Mouse (Mus musculus) cerebellum, adult 8-10 months (tissue): ENCODE results near the gene Ppp1r14b.
A peak's percentile ranks its signal among the peaks of the same experiment; 100 is the strongest.

Experiments
- DNase-seq: peaks from one replicate; pipeline ENCODE4 v3.0.0; 2022

The Ppp1r14b gene

DNA sequence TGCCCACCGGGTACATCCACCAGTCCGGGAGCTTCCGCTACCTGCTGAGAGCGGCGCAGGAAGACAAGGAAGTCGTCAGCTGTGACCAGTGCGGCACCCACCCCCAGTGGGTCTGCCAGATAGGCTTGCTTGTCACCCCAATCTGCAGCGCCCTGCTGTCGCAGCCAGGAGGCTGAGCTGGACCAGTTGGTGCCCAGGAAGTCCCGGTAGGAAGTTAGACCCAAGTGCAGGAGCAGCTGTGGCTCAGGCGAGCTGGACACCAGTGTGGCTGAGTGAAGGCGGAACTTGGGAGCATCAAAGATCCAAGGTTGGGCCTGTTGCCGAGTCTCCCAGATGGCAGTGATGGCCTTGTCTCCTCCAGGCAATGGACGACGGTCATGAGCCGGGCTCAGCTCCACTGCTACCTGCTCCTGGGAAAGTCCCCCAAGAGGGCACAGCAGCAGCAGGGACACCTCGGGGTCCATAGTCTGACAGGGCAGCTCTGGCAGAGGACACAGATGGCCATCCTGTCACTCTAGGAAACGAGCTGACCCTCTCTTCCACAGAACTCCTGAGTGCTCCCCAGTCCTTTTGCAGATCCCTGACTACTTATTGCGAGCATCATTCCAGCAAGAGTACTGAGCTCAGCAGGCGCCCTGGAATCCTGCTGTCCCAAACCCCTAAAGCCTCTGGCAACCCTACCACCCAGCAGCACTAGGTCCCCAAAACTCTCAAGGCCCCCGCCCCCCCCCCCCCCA is 20.7 kb downstream of the Ppp1r14b start:
- no peak for DNase-seq

DNA sequence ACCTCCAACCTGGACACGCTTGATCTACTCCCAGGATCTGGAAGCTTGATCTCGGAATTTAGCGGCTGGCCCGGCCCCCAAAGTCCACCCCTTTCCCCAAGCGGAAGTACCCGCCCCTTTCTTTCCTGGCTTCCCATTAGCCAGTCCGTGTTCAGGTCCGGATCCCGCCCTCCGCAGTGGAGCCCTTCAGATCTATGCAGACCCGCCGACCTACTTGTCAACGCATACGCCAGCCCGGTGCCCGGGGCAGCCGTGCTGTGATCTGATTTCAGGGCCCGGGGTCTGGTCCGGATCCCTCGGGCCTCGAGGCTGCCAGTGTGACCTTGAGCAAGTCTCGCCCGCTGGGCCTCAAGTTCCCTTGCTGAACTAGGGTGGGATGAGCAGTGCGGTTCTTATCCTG is 21.2 kb downstream of the Ppp1r14b start, which contains the start of the genes Nudt22 and Trpt1:
Gene Nudt22 (minus strand): TSS at position 112 of the 400 bp plus-strand sequence.
Gene Trpt1 (plus strand): TSS at position 126 of the 400 bp plus-strand sequence.
- DNase-seq: peak; percentile 84

DNA sequence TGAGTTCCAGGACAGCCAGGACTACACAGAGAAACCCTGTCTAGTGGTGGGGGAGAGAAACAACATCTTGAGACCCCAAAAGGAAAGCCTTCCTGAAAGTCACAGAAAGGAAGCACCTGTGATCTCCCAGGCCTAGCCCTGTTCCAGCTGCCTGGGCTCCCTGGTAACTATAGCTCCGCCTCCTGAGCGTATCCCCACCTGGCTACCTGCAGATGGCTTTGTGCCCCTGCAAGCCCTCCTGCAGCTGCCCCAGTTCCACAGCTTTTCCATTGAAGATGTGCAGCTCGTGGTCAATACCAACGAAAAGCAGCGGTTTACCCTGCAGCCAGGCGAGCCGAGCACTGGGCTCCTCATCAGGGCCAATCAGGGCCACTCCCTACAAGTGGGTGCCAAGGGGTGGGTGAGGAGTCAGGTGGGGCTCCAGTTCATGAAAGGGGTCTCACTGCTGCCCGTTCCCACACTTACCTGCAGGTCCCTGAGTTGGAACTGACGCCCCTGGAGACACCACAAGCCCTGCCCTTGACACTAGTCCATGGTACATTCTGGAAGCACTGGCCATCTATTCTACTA is 23.0 kb downstream of the Ppp1r14b start:
- DNase-seq: no peak

GRCm38 (mm10) chr19:6999360-7000063 is 24.7 kb downstream of the Ppp1r14b start:
- DNase-seq: no peak

DNA sequence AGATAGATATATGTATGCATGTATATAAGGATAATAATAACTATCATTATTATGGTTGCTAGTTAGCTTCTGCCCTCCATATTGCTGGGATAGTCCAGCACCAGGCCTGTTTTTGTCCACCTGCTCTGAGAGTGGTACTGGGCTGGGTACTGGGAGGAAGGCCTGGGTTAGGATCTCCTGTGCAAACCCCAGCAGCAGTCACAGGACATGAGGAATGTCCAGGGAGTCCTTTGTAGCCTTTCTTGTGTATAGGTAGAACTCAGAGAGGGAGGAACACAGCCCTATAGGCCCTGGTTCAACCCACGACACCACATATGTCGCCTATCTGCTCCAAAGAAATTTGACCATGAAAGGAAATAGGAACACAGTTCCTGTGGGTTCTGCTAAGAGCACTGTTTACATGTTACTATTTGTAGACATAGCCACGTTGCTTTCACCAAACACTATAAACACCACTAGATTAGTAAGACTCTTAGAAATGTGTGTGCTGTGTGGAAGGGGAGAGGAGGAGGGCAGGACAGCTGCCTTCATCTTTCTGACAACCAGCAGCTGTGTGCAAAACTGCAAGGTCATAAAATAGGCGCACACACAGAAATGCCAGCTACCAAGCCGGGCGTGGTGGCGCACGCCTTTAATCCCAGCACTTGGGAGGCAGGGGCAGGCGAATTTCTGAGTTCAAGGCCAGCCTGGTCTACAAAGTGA is 32.3 kb downstream of the Ppp1r14b start:
- DNase-seq: no peak

DNA sequence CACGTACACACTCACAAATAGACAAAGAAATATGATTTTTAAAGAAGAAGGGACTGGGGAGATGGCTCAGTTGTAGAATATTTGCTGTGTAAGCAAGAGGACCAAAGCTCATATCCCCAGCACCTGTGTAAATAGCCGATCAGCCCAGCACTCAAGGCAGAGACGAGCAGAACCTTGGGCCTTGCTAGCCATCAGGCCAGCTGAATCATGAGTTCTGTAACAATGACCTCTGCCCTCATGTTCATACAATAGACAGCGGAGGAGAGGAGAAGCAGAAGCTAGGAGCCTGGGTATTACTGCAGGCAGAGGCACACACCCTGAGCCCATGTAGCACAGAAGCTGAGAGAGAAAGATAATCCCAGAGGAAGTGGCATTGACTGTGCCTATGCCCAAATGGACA is 37.7 kb downstream of the Ppp1r14b start:
- no peak for DNase-seq

- no peak for DNase-seq
These were observed 39.2 kb downstream of the Ppp1r14b start for GRCm38 (mm10) chr19:7013984-7014383.

DNA sequence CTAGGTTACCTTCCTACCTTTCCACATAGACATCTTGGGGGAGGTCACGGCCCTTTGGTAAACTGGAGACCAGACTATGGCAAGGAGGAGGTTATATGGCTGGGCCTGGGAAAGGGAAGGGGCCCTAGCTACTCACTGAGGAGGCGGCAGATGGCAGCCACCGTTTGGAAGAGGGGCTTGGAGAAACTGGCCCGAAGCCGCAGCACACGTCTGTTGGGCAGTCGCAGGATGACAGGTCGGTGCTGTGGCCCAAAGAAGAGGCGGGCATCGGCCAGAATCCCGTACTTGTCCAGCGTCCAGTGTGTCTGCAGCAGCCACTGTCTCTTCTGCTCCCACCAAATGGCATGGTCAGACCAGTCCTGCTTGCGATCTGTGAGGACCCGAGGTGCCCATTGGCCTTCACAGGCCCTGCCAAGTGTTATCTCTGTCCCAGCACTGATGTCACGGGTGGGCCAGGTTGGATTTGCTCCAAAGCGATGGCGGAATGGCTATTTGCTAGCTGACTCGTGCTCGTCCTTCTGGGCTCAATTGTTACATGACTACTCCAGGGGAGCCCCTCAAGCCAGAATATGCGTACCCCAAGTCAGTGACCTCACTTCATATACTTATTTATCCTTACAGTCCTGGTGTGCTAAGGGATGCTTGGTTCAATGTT is 39.8 kb downstream of the Ppp1r14b start:
- DNase-seq: no peak

DNA sequence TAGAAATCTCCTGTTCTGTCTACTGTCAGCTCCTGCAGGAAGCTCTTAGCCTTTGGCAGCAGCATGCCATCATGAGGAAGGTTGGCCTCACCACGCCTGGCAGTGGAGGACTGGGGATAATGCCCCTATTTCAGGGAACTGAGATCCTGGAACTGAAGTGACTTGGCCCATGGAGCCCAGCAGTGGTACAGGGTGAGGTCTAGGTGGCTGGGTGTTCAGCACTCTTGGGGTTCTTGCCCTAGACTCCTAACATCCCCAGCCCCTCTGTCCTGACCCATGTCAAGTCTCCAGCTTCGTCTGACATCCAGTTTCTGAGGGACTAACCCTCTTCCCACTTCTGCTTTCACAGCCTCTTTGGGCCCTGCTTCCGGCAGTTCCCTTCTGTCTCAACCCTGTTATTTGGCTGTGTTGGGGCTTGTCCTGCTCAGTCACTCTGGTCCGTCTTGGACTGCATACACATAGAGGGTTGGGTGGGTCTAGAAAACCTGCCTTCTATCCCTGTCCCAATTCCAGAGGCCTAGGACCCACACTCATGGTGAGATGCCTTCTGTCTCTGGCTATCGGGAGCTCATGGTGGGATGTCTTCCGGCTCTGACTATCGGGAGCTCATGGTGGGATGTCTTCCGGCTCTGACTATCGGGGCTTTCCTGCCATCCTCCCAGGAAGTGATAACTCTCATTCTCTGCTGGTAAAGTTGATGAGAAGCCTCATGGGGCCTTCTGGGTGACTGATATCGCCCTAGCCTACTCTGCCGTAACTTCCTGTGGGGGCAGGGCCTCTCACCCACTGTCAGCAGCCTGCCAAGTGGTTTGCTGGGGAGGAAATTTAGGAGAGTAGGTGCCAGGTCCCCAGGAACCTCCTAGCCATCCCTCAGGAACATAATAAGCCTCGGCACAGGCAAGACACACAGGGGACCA is 43.0 kb downstream of the Ppp1r14b start:
- no peak for DNase-seq

GRCm38 (mm10) chr19:7018546-7018945 is 43.8 kb downstream of the Ppp1r14b start:
- DNase-seq: no peak

DNA sequence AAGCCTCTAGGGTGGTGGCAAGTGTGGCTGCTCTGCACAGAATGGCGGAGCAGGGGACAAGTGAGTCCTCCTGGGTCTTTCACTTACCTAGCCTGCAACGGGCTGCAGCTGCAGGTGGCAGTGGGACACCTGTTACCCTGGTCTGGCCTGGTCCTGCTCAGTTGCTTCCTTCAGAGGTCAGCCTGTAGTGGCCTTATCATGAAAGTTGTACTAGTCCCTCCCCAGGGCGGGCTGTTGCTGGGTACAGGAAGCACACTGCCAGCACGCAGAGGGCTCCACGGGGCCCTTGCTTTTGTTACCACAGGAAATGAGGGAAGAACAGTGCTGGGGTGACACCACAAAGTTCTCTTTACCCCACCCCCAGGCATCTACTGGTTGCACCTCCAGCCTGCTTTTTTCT is 44.4 kb downstream of the Ppp1r14b start, which contains the start of gene Fermt3:
Gene Fermt3 (minus strand): TSS at position 279 of the 400 bp plus-strand sequence.
- DNase-seq: no peak

- DNase-seq: peak; percentile 60
These were observed 45.5 kb downstream of the Ppp1r14b start for GRCm38 (mm10) chr19:7020224-7020641.
